Mouse (Mus musculus): ENCODE measurements around the gene Atrn. TPM values are rescaled to one million over a fixed set of nuclear protein-coding genes. Genes with fewer than 3 reads are reported as not detected.

Gene Atrn
- polyA plus RNA-seq, 1 experiment from 2014 or later, result 6.3 TPM

- H3K4me2 ChIP-seq (replicated peaks; ENCODE audit: low read depth, low read length), result peak overlapping the region; percentile 23
- WGBS, result 8% methylated on average over 7 of the region's 7 CpGs
- H3K36me3 ChIP-seq (ENCODE audit: insufficient read depth, low read length), result no peaks in the 10 kb centered on the region
- ATAC-seq (ENCODE audit: low FRiP score, low TSS enrichment), result peak; percentile 68
- H3K27me3 ChIP-seq (ENCODE audit: insufficient read depth, low read length), result peaks cover 33% of the 10 kb centered on the region
- peak overlapping the region; percentile 0; the same call in 1 of the 2 replicates for H3K4me3 ChIP-seq (ENCODE audit: low read length)
- H3K9me3 ChIP-seq (ENCODE audit: low read length), result no peaks in the 10 kb centered on the region
- peaks cover 31% of the 10 kb centered on the region for H3K4me1 ChIP-seq (ENCODE audit: insufficient read depth, low read length)
- H3K9ac ChIP-seq (replicated peaks; ENCODE audit: low read length), result no peak overlapping the region
- peak overlapping the region; percentile 79 for H3K27ac ChIP-seq (ENCODE audit: low read length)
These were observed 138.1 kb downstream of the Atrn start for GRCm38 (mm10) chr2:131044354-131044852.

DNA sequence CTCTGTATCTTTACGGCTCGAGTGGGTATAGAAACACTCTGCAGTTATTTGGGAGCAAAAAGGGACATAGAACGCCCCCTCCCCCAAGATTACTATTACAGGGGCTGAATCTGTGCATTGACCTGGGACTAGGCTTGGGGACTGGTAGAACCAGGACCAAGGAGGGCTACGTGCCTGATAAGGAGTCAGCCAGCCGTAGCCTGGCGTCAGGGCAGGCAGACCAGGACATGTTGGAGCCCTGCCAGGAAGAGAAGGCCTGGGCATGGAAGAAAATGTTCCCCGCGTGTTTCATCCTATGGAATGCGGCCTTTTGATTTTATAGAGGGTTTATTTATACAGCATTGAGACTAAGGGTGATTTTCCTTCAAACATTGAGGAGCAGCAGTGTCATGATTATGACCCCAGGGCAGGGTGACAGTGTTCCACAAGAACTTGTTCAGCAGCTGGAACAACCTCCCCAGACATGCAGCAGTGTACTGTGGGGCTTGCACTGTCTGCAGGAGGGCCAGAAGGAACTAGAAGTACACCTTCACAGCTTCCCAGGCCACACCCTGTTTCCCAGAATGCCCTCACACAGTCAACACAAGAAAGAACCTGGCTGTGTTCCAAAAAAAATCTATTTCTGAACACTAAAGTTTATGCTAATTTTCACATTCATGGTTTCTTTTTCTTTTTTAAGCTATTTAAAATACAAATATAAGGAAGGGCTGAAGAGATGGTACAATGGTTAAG lies 138.9 kb downstream of the Atrn start:
- 0 out of 2 replicates have a peak overlapping the region, but pooled peaks have one; percentile 11 for H3K9ac ChIP-seq (replicated peaks; ENCODE audit: low read length)
- 63% methylated on average over 9 of the region's 9 CpGs for WGBS
- no peak overlapping the region for H3K4me3 ChIP-seq (ENCODE audit: low read length)
- H3K4me2 ChIP-seq (replicated peaks; ENCODE audit: low read depth, low read length), result peak overlapping the region; percentile 23
- no peaks in the 10 kb centered on the region for H3K36me3 ChIP-seq (ENCODE audit: insufficient read depth, low read length)
- H3K9me3 ChIP-seq (ENCODE audit: low read length), result no peaks in the 10 kb centered on the region
- H3K27me3 ChIP-seq (ENCODE audit: insufficient read depth, low read length), result peaks cover 25% of the 10 kb centered on the region
- peak overlapping the region; percentile 79 for H3K27ac ChIP-seq (ENCODE audit: low read length)
- peaks cover 27% of the 10 kb centered on the region for H3K4me1 ChIP-seq (ENCODE audit: insufficient read depth, low read length)
- peak; percentile 81 for ATAC-seq (ENCODE audit: low FRiP score, low TSS enrichment)

DNA sequence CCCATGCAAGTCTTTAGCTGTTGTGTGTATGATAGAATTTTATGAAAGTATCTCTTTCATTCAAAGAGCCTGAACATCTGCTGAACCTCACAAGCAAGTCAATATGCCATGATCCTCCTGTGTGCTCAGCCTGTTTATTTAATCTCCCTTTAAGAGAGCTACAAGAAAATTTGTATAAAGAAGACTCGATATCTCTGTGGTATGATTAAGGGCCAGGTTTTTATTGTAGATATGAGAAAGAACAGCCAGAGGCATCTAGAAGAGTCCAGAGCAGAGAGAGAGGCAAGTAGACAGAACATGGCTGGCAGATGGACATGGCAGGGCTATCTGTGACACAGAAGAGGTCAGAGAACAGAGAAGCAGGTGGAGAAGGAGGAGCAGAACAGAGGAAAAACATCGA lies 139.7 kb downstream of the Atrn start:
- ATAC-seq (ENCODE audit: low FRiP score, low TSS enrichment), result no peak
- WGBS, result 80% methylated on average over 2 of the region's 2 CpGs
- peaks cover 20% of the 10 kb centered on the region for H3K27me3 ChIP-seq (ENCODE audit: insufficient read depth, low read length)
- H3K4me3 ChIP-seq (ENCODE audit: low read length), result no peak overlapping the region
- no peaks in the 10 kb centered on the region for H3K9me3 ChIP-seq (ENCODE audit: low read length)
- peaks cover 19% of the 10 kb centered on the region for H3K4me1 ChIP-seq (ENCODE audit: insufficient read depth, low read length)
- H3K27ac ChIP-seq (ENCODE audit: low read length), result no peak overlapping the region
- no peak overlapping the region for H3K9ac ChIP-seq (replicated peaks; ENCODE audit: low read length)
- no peak overlapping the region for H3K4me2 ChIP-seq (replicated peaks; ENCODE audit: low read depth, low read length)
- H3K36me3 ChIP-seq (ENCODE audit: insufficient read depth, low read length), result no peaks in the 10 kb centered on the region

GRCm38 (mm10) chr2:131052043-131052442 lies 145.7 kb downstream of the Atrn start:
- no peak overlapping the region for H3K9ac ChIP-seq (replicated peaks; ENCODE audit: low read length)
- WGBS, result 62% methylated on average over 5 of the region's 5 CpGs
- no peak for ATAC-seq (ENCODE audit: low FRiP score, low TSS enrichment)
- H3K27ac ChIP-seq (ENCODE audit: low read length), result no peak overlapping the region
- H3K27me3 ChIP-seq (ENCODE audit: insufficient read depth, low read length), result peaks cover 49% of the 10 kb centered on the region
- H3K4me1 ChIP-seq (ENCODE audit: insufficient read depth, low read length), result peaks cover 21% of the 10 kb centered on the region
- H3K4me2 ChIP-seq (replicated peaks; ENCODE audit: low read depth, low read length), result no peak overlapping the region
- H3K4me3 ChIP-seq (ENCODE audit: low read length), result no peak overlapping the region
- no peaks in the 10 kb centered on the region for H3K9me3 ChIP-seq (ENCODE audit: low read length)
- no peaks in the 10 kb centered on the region for H3K36me3 ChIP-seq (ENCODE audit: insufficient read depth, low read length)

GRCm38 (mm10) chr2:131052862-131053418 lies 146.6 kb downstream of the Atrn start:
- H3K4me1 ChIP-seq (ENCODE audit: insufficient read depth, low read length), result peaks cover 21% of the 10 kb centered on the region
- H3K27ac ChIP-seq (ENCODE audit: low read length), result no peak overlapping the region
- ATAC-seq (ENCODE audit: low FRiP score, low TSS enrichment), result no peak
- WGBS, result 79% methylated on average over 6 of the region's 6 CpGs
- peaks cover 49% of the 10 kb centered on the region for H3K27me3 ChIP-seq (ENCODE audit: insufficient read depth, low read length)
- H3K9me3 ChIP-seq (ENCODE audit: low read length), result no peaks in the 10 kb centered on the region
- H3K36me3 ChIP-seq (ENCODE audit: insufficient read depth, low read length), result no peaks in the 10 kb centered on the region
- H3K4me3 ChIP-seq (ENCODE audit: low read length), result no peak overlapping the region
- H3K4me2 ChIP-seq (replicated peaks; ENCODE audit: low read depth, low read length), result no peak overlapping the region
- no peak overlapping the region for H3K9ac ChIP-seq (replicated peaks; ENCODE audit: low read length)

DNA sequence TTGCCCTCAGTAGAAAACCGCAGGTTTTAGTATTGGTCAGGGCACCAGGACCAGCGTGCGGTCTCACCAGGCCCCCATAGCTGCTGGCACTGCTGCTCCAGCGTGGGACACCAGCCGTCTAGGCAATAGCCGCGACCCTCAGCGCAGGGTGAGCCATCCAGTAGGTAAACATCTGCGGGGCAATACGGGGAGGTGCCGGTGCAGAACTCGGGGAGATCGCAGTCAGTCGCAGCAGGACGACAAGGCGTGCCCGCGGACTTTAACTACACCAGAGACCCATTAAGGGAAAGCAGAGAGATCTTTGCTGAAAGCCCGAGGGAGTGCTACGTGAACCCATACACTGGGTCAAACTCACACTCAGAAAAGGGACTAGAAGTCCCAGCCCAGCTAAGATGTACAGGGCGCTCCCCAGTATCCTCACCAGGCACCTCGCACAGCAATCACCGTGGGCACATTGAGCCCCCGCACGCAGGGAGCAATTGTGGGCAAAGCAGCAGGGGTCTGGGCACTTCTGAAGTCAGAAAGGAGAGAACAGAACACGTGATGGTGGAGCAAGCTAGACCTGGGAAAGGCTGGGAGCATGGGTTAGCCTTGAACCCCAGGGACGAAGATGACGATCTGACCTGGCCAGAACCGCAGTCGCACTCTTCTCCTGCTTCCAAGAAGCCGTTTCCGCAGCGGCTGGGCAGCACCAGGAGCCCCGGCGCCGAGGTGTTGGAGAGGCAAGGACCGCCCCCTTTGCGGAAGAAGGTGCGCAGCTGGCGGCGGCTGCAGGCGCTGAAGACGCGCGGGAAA lies 147.8 kb downstream of the Atrn start:
- Histone ChIP-seq H3K27me3 (ENCODE audit: insufficient read depth, low read length) (peaks cover 49% of the 10 kb centered on the region), H3K9ac (replicated peaks; ENCODE audit: low read length) (peak overlapping the region; percentile 32), H3K27ac (ENCODE audit: low read length) (no peak overlapping the region), H3K4me1 (ENCODE audit: insufficient read depth, low read length) (peaks cover 24% of the 10 kb centered on the region), H3K4me3 (ENCODE audit: low read length) (peak overlapping the region; percentile 28), H3K9me3 (ENCODE audit: low read length) (no peaks in the 10 kb centered on the region), H3K4me2 (replicated peaks; ENCODE audit: low read depth, low read length) (peak overlapping the region; percentile 49), H3K36me3 (ENCODE audit: insufficient read depth, low read length) (no peaks in the 10 kb centered on the region)
- ATAC-seq (ENCODE audit: low FRiP score, low TSS enrichment), result no peak
- 1% methylated on average over 45 of the region's 45 CpGs for WGBS

- no peak for ATAC-seq (ENCODE audit: low FRiP score, low TSS enrichment)
These were observed 148.5 kb downstream of the Atrn start for GRCm38 (mm10) chr2:131054646-131055264.

GRCm38 (mm10) chr2:131055631-131056030 lies 149.3 kb downstream of the Atrn start:
- no peak for ATAC-seq (ENCODE audit: low FRiP score, low TSS enrichment)
- 4% methylated on average over 10 of the region's 10 CpGs for WGBS
- peak overlapping the region; percentile 17; the same call in 1 of the 2 replicates for H3K4me2 ChIP-seq (replicated peaks; ENCODE audit: low read depth, low read length)
- H3K36me3 ChIP-seq (ENCODE audit: insufficient read depth, low read length), result no peaks in the 10 kb centered on the region
- peaks cover 40% of the 10 kb centered on the region for H3K4me1 ChIP-seq (ENCODE audit: insufficient read depth, low read length)
- H3K27me3 ChIP-seq (ENCODE audit: insufficient read depth, low read length), result peaks cover 49% of the 10 kb centered on the region
- H3K9ac ChIP-seq (replicated peaks; ENCODE audit: low read length), result no peak overlapping the region
- no peak overlapping the region for H3K27ac ChIP-seq (ENCODE audit: low read length)
- H3K4me3 ChIP-seq (ENCODE audit: low read length), result no peak overlapping the region
- H3K9me3 ChIP-seq (ENCODE audit: low read length), result no peaks in the 10 kb centered on the region

More at GRCm38 (mm10) chr2:131054646-131055264, 148.5 kb downstream of the Atrn start:
- H3K36me3 ChIP-seq (ENCODE audit: insufficient read depth, low read length), result no peaks in the 10 kb centered on the region
- H3K4me3 ChIP-seq (ENCODE audit: low read length), result peak overlapping the region; percentile 28
- H3K4me2 ChIP-seq (replicated peaks; ENCODE audit: low read depth, low read length), result peak overlapping the region; percentile 49
- no peak overlapping the region; the same call in 1 of the 2 replicates for H3K9ac ChIP-seq (replicated peaks; ENCODE audit: low read length)
- H3K27me3 ChIP-seq (ENCODE audit: insufficient read depth, low read length), result peaks cover 49% of the 10 kb centered on the region
- H3K27ac ChIP-seq (ENCODE audit: low read length), result no peak overlapping the region
- 6% methylated on average over 21 of the region's 21 CpGs for WGBS
- no peaks in the 10 kb centered on the region for H3K9me3 ChIP-seq (ENCODE audit: low read length)
- H3K4me1 ChIP-seq (ENCODE audit: insufficient read depth, low read length), result peaks cover 31% of the 10 kb centered on the region

DNA sequence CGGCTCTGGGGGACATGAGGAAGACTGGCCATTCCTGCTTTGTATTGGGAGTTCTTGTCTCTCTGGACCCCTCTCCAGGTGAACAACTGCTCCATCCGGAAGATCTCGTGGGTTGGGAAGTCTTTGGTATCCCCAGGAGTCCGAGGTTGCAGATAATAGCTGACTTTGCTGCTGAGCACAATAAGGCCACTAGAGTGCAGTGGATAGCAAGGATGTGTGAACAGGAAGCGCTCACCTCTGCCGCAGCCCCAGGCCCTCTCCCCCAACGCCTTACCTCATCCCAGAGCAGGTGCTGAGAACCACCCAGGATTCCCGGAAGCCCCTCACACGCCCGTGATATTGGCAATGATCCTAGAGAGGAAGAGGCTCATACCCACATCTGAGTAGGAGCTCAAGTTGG lies 149.9 kb downstream of the Atrn start:
- no peak overlapping the region for H3K4me3 ChIP-seq (ENCODE audit: low read length)
- H3K27ac ChIP-seq (ENCODE audit: low read length), result no peak overlapping the region
- H3K9me3 ChIP-seq (ENCODE audit: low read length), result no peaks in the 10 kb centered on the region
- no peaks in the 10 kb centered on the region for H3K36me3 ChIP-seq (ENCODE audit: insufficient read depth, low read length)
- H3K4me1 ChIP-seq (ENCODE audit: insufficient read depth, low read length), result peaks cover 46% of the 10 kb centered on the region
- H3K9ac ChIP-seq (replicated peaks; ENCODE audit: low read length), result no peak overlapping the region
- no peak for ATAC-seq (ENCODE audit: low FRiP score, low TSS enrichment)
- peaks cover 45% of the 10 kb centered on the region for H3K27me3 ChIP-seq (ENCODE audit: insufficient read depth, low read length)
- 2% methylated on average over 10 of the region's 10 CpGs for WGBS
- peak overlapping the region; percentile 17; the same call in 1 of the 2 replicates for H3K4me2 ChIP-seq (replicated peaks; ENCODE audit: low read depth, low read length)

Data from kidney, embryonic 16.5 days (tissue).